Mouse (Mus musculus): ENCODE measurements at regions not wholly inside any gene's neighbourhood (a gene's known extent, or its start where the extent isn't known, plus 50 kb on each side); places are given as distances from the start of the nearest gene placed in this dataset.

- DNase-seq = no peak
Observed at GRCm38 (mm10) chr3:129449928-129450327, 82.2 kb upstream of the Elovl6 start.

DNA sequence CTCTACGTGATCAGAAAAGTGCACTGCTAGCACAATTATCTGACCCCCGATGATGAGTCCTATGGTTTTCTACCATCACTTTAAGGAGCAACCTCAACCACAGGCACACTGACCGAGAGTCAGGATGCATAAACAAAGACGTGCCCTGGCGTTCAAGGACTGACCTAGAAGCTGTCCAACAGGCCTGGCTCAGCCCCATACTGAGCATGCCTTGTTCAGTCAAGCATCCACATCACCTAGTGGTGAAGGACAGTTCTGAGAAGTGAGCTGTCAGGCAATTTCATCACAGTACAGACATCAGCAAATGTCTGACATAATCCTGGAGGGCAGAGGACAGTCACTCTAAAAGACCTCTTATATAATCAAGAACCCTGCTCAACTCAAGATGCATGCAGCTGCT is 81.5 kb upstream of the Elovl6 start:
- DNase-seq = peak in 1 of 2 experiments; percentile 5

DNA sequence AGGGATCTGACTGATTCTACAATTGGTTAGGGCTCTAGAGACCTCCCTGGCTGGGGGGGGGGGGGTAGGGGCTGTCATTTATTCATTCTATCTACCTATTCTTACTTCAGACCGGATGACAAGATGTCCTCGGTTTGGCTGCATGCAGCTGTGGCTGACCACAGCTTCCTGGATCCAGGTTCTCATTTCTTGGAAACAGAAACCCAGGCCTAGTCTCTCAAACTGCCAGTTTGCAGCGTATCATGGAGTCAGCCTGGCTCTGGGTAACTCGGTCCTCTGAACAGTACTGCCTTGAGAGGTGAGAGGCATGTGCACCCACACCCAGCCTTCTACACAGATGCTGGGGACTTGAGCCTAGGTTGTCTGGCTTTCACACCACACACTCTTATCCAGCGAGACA is 62.1 kb upstream of the Elovl6 start:
- peak in 1 of 2 experiments; percentile 3 for DNase-seq

DNA sequence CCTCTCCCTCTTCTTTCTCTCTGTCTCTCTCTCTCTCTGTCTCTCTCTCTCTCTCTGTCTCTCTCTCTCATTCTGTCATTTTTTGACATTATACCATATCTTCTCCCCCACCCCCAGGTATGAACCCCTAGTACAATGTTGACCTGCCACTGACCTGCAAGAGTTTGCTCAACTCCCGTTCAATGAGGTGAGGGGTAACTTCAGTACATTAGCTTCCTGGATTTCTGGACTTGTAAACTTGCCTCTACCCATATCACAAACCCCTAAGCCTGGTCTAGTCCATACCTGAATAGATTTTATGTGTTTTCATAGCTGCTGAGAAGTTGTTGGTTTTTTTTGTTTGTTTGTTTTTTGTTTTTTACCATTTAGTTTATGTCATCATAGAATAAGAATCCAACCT is 60.8 kb upstream of the Elovl6 start:
- no peak for DNase-seq

- DNase-seq = no peak
Observed at GRCm38 (mm10) chr3:129472008-129472407, 60.1 kb upstream of the Elovl6 start.

- DNase-seq = peak in 1 of 2 experiments; percentile 4
Observed at GRCm38 (mm10) chr3:129474451-129474850, 57.7 kb upstream of the Elovl6 start.

DNA sequence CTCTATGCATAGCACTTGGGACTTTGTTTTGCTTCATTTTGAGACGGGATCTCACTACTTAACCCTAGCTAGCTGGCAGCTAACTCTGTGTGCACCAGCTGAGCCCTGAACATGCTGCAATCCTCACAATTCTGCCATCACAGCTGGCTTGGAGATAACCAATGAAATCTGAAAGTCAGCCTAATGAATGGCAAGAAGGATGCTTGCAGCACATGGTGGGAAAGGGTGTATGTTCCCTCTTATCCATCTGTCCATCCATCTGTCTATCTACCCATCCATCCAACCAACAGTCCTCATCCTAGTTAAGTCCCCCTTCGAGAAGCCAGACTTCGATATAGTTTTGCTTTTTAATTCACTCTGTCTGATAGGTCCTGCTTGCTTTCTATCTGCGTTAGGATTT is 55.9 kb upstream of the Elovl6 start:
- DNase-seq = no peak

GRCm38 (mm10) chr3:129478093-129478492 is 54.1 kb upstream of the Elovl6 start:
- DNase-seq = no peak

DNA sequence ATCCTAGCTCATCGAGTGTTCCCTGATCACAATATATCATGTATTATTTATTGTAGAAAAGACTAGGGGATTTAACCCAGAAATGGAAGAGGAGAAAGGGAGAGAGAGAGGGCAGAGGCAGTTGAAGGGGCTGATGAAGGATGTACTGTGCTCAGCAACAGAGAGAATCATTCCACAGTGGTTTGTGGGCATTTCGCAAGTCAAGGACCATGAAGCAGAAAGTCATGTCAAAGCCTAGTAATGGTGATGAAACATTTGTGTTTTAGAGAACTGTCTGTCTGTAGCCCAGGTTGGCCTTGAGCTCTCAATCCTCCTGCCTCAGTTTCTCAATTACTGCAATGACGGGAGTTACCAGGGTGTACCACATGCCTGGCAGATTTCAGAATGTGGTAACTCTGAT is 50.9 kb upstream of the Elovl6 start:
- DNase-seq = peak in 1 of 2 experiments; percentile 1

Measured in lung, adult 18-20 months (tissue).